Mouse (Mus musculus): ENCODE results near the gene Rab15. TPM values are rescaled to one million over a fixed set of nuclear protein-coding genes. Genes with fewer than 3 reads are reported as not detected.
A peak's percentile ranks its signal among the peaks of the same experiment; 100 is the strongest.
"Not testable (repeated sequence)": the region's sequence is repeated elsewhere in the genome, so short reads cannot be mapped to it uniquely, and the experiment has no call there.

Rab15 gene
- total and polyA plus RNA-seq, 3 experiments = 2.1 to 3.7 (median 3.3) TPM

GRCm38 (mm10) chr12:76818908-76819307 is 3.8 kb downstream of the Rab15 start:
- DNase-seq = no peak

GRCm38 (mm10) chr12:76818120-76818519 is 4.6 kb downstream of the Rab15 start:
- DNase-seq = no peak

- no peak for DNase-seq
These were observed 5.5 kb downstream of the Rab15 start for GRCm38 (mm10) chr12:76817176-76817575.

GRCm38 (mm10) chr12:76816720-76817119 is 6.0 kb downstream of the Rab15 start:
- DNase-seq = no peak

- no peak for DNase-seq
These were observed 8.6 kb downstream of the Rab15 start for GRCm38 (mm10) chr12:76814120-76814519.

GRCm38 (mm10) chr12:76813543-76813942 is 9.2 kb downstream of the Rab15 start:
- DNase-seq = no peak

GRCm38 (mm10) chr12:76811006-76811405 is 11.7 kb downstream of the Rab15 start:
- DNase-seq = no peak

- no peak for DNase-seq
These were observed 12.2 kb downstream of the Rab15 start for GRCm38 (mm10) chr12:76810491-76810890.

- DNase-seq = no peak
These were observed 14.9 kb downstream of the Rab15 start for GRCm38 (mm10) chr12:76807796-76808195.

GRCm38 (mm10) chr12:76805056-76805811 is 17.5 kb downstream of the Rab15 start:
- DNase-seq = peak; percentile 68

GRCm38 (mm10) chr12:76803700-76804252 is 18.9 kb downstream of the Rab15 start:
- peak; percentile 70 for DNase-seq

- DNase-seq = no peak
These were observed 19.7 kb downstream of the Rab15 start for GRCm38 (mm10) chr12:76803028-76803427.

GRCm38 (mm10) chr12:76798008-76798720 is 24.5 kb downstream of the Rab15 start:
- no peak for DNase-seq

GRCm38 (mm10) chr12:76796938-76797539 is 25.7 kb downstream of the Rab15 start:
- no peak for DNase-seq

GRCm38 (mm10) chr12:76795350-76795749 is 27.4 kb downstream of the Rab15 start, which contains the start of gene Gpx2:
Gene Gpx2, minus strand, starts transcription at chr12:76795554.
- DNase-seq = no peak

- not testable (repeated sequence) for DNase-seq
These were observed 30.2 kb downstream of the Rab15 start for GRCm38 (mm10) chr12:76792540-76792939.

GRCm38 (mm10) chr12:76790446-76791084 is 32.1 kb downstream of the Rab15 start:
- DNase-seq = no peak

- DNase-seq = peak; percentile 62
These were observed 38.6 kb downstream of the Rab15 start for GRCm38 (mm10) chr12:76784056-76784619.

- DNase-seq = no peak
These were observed 41.9 kb downstream of the Rab15 start for GRCm38 (mm10) chr12:76780639-76781468.

GRCm38 (mm10) chr12:76779951-76780350 is 42.8 kb downstream of the Rab15 start:
- DNase-seq = no peak

All from adrenal gland, adult 2 months (tissue).